Mouse (Mus musculus) midbrain, embryonic 10.5 days (tissue): Measurements from ENCODE around the gene Olfr212. TPM values are rescaled to one million over a fixed set of nuclear protein-coding genes. Genes with fewer than 3 reads are reported as not detected.
"Not testable (repeated sequence)": the region's sequence is repeated elsewhere in the genome, so short reads cannot be mapped to it uniquely, and the experiment has no call there.

Experiments used
- DNase-seq: peaks from one replicate; pipeline ENCODE4 v3.0.0-alpha.2; 2017; ENCODE audit warnings: low spot score
- H3K27ac ChIP-seq: fragments of 300-500 bp; sonication (generic); replicated peaks from 2 replicates; pipeline ENCODE4 v1.5.1; 2016; ENCODE audit warnings: mild to moderate bottlenecking
- H3K27me3 ChIP-seq: fragments of 300-500 bp; sonication (generic); 2 replicates; pipeline ENCODE4 v1.6.1; 2016; ENCODE audit warnings: low read depth, mild to moderate bottlenecking; ENCODE audit not compliant: poor library complexity, severe bottlenecking
- H3K36me3 ChIP-seq: fragments of 300-500 bp; sonication (generic); 2 replicates; pipeline ENCODE4 v1.6.1; 2016; ENCODE audit warnings: mild to moderate bottlenecking, moderate library complexity
- H3K4me1 ChIP-seq: fragments of 300-500 bp; sonication (generic); 2 replicates; pipeline ENCODE4 v1.6.1; 2016
- H3K4me3 ChIP-seq: fragments of 300-500 bp; sonication (generic); 2 replicates; pipeline ENCODE4 v1.5.1; 2016; ENCODE audit warnings: mild to moderate bottlenecking, moderate library complexity
- H3K9me3 ChIP-seq: fragments of 300-500 bp; sonication (generic); replicated peaks from 2 replicates; pipeline ENCODE4 v1.6.1; 2016; ENCODE audit warnings: mild to moderate bottlenecking
- WGBS: fragments of 180-500 bp; shearing (Covaris S2); methylation state at CpG from one replicate; pipeline ENCODE4 v1.1.7; 2016; 5-methylcytosine and 5-hydroxymethylcytosine counted together
- polyA plus RNA-seq: library from polyadenylated mRNA; unstranded; fragments of >200 nt; fragmentation: Nextera tagmentation; extraction: Ambion mirVana; gene quantifications from 2 replicates; pipeline ENCODE4 v1.2.1, GENCODE M21; 2016

Olfr212 gene
- not detected in 2 replicates for polyA plus RNA-seq

- H3K36me3 ChIP-seq, H3K4me1 ChIP-seq, H3K27ac ChIP-seq, H3K4me3 ChIP-seq, DNase-seq, H3K27me3 ChIP-seq: not testable (repeated sequence)
- 95% methylated on average over 20 of the region's 20 CpGs for WGBS
- peaks cover 39% of the 10 kb centered on the region for H3K9me3 ChIP-seq
Observed at GRCm38 (mm10) chr6:116506302-116507003, at the start of gene Olfr212. Gene Olfr212, plus strand, starts transcription at chr6:116506516.

- Histone ChIP-seq H3K27ac (no peak overlapping the region), H3K4me1 (peaks cover 9% of the 10 kb centered on the region), H3K9me3 (no peaks in the 10 kb centered on the region), H3K4me3 (no peak overlapping the region), H3K27me3 (peaks cover 41% of the 10 kb centered on the region), H3K36me3 (no peaks in the 10 kb centered on the region)
- DNase-seq: no peak
- 78% methylated on average over 4 of the region's 4 CpGs for WGBS
Observed at GRCm38 (mm10) chr6:116458728-116459127, 47.6 kb upstream of the Olfr212 start.

GRCm38 (mm10) chr6:116459232-116459631 is 47.1 kb upstream of the Olfr212 start:
- Histone ChIP-seq H3K27ac (no peak overlapping the region), H3K27me3 (peaks cover 41% of the 10 kb centered on the region), H3K9me3 (no peaks in the 10 kb centered on the region), H3K36me3 (no peaks in the 10 kb centered on the region), H3K4me3 (no peak overlapping the region), H3K4me1 (peaks cover 9% of the 10 kb centered on the region)
- DNase-seq: no peak
- WGBS: 76% methylated on average over 2 of the region's 2 CpGs

GRCm38 (mm10) chr6:116460544-116461283 is 45.6 kb upstream of the Olfr212 start, which contains the start of gene Alox5:
Gene Alox5, minus strand, starts transcription at chr6:116461178.
- 3% methylated on average over 43 of the region's 43 CpGs for WGBS
- Histone ChIP-seq H3K4me3 (peak within 1 kb of the TSS; percentile 61), H3K27me3 (peaks cover 41% of the 10 kb centered on the region), H3K4me1 (peaks cover 9% of the 10 kb centered on the region), H3K36me3 (no peaks in the 10 kb centered on the region), H3K9me3 (no peaks in the 10 kb centered on the region), H3K27ac (no peak within 1 kb of the TSS; the same call in 1 of the 2 replicates)
- peak; percentile 59 for DNase-seq

DNA sequence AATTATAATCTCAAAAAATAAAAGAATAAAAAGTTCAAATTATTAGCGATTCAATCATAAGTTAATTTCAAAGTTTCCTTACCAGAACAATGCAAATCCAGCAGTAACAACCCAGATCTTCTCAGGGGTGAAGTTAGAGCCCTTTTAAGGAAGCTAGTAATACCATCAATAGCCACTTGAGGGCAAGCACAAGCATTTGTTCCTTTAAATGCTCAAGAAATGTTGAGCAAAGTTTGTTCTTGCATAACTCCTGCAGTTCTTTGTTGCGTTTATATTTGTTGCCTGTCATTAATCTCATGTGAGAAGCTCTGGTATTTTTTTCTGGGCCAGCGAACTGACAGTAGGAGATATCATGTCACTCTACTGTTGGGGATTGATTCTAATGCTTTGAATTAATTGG is 38.2 kb upstream of the Olfr212 start:
- no peaks in the 10 kb centered on the region for H3K36me3 ChIP-seq
- 39% methylated on average over 3 of the region's 3 CpGs for WGBS
- no peaks in the 10 kb centered on the region for H3K4me1 ChIP-seq
- no peaks in the 10 kb centered on the region; the same call in 1 of the 2 replicates for H3K9me3 ChIP-seq
- H3K27me3 ChIP-seq: no peaks in the 10 kb centered on the region
- H3K27ac ChIP-seq: no peak overlapping the region
- H3K4me3 ChIP-seq: no peak overlapping the region
- no peak for DNase-seq

DNA sequence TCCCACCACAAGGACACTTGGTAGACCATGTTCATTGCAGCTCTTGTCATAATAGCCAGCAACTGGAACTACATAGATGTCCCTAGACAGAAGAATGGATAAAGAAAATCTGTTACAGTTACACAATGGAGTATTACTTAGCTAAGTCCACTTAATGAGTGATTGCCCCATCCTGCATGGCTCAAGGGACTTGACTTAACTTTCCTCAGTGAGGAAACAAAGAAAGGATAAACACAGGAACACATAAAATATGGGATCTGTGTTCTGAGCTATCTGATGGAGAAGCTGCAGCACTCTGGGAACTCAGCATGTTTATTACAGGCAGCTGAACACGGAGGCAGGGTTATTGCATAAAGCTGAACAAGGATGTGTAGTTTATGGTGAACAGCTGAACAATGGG is 21.2 kb upstream of the Olfr212 start:
- no peak for DNase-seq
- 87% methylated on average over 1 of the region's 1 CpGs for WGBS
- Histone ChIP-seq H3K9me3 (no peaks in the 10 kb centered on the region), H3K27ac (no peak overlapping the region), H3K4me3 (no peak overlapping the region), H3K36me3 (no peaks in the 10 kb centered on the region), H3K27me3 (no peaks in the 10 kb centered on the region), H3K4me1 (peaks cover under 1% of the 10 kb centered on the region; the same call in 1 of the 2 replicates)

- Histone ChIP-seq H3K36me3 (no peaks in the 10 kb centered on the region), H3K9me3 (no peaks in the 10 kb centered on the region), H3K4me1 (peaks cover 8% of the 10 kb centered on the region), H3K27ac (no peak overlapping the region), H3K4me3 (no peak overlapping the region), H3K27me3 (no peaks in the 10 kb centered on the region)
- no peak for DNase-seq
- WGBS: 68% methylated on average over 1 of the region's 1 CpGs
Observed at GRCm38 (mm10) chr6:116486833-116487232, 19.5 kb upstream of the Olfr212 start.

GRCm38 (mm10) chr6:116488791-116489190 is 17.5 kb upstream of the Olfr212 start, which contains the start of gene Olfr211:
Gene Olfr211, plus strand, starts transcription at chr6:116489091.
- Histone ChIP-seq H3K27me3 (no peaks in the 10 kb centered on the region), H3K27ac (no peak within 1 kb of the TSS), H3K4me1 (peaks cover 8% of the 10 kb centered on the region), H3K9me3 (no peaks in the 10 kb centered on the region), H3K36me3 (no peaks in the 10 kb centered on the region), H3K4me3 (no peak within 1 kb of the TSS)
- DNase-seq: no peak
- WGBS: 85% methylated on average over 4 of the region's 4 CpGs

- no peaks in the 10 kb centered on the region for H3K27me3 ChIP-seq
- DNase-seq: no peak
- no peak overlapping the region for H3K27ac ChIP-seq
- H3K4me3 ChIP-seq: no peak overlapping the region
- H3K36me3 ChIP-seq: no peaks in the 10 kb centered on the region
- peaks cover 8% of the 10 kb centered on the region for H3K4me1 ChIP-seq
- WGBS: 84% methylated on average over 5 of the region's 5 CpGs
- no peaks in the 10 kb centered on the region for H3K9me3 ChIP-seq
Observed at GRCm38 (mm10) chr6:116493742-116494141, 12.6 kb upstream of the Olfr212 start.

DNA sequence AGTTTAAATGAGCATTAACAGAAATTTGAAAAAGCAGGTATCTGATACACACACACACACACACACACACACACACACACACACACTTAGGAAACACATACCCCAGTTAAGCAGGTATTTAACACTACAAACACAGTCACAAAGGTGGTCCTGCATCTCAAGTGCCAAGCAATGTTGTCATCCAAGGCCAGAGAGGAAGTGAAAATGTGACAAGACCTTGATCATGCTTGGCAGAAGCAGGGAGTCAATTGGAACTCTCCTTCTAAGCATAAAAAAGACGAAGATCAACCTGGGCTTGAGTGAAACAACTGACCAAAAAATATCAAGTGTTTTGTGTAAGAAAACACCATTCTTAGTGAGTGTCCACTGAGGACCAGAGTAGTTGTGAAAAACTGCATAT is 10.4 kb upstream of the Olfr212 start:
- Histone ChIP-seq H3K27me3 (no peaks in the 10 kb centered on the region), H3K36me3 (no peaks in the 10 kb centered on the region), H3K4me3 (no peak overlapping the region), H3K4me1 (no peaks in the 10 kb centered on the region), H3K27ac (no peak overlapping the region), H3K9me3 (no peaks in the 10 kb centered on the region)
- 81% methylated on average over 1 of the region's 1 CpGs for WGBS
- DNase-seq: no peak

DNA sequence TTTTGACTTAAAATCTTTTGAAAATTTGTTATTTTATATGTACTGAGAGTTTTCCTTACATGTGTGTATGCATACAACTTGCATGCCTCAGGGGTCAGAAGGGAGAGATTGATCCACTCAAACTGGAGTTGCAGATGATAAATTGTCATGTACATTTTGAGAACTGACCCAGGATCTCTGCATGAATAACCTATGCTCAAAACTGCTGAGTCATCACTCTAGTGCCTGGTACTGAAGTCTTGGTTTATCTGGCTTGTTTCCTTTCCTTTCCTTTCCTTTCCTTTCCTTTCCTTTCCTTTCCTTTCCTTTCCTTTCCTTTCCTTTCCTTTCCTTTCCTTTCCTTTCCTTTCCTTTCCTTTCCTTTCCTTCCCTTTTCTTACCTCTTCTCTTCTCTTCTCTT is 8.5 kb downstream of the Olfr212 start:
- Histone ChIP-seq H3K36me3 (no peaks in the 10 kb centered on the region), H3K27ac (no peak overlapping the region), H3K9me3 (no peaks in the 10 kb centered on the region), H3K4me1 (no peaks in the 10 kb centered on the region), H3K4me3 (no peak overlapping the region), H3K27me3 (no peaks in the 10 kb centered on the region)
- DNase-seq: no peak

DNA sequence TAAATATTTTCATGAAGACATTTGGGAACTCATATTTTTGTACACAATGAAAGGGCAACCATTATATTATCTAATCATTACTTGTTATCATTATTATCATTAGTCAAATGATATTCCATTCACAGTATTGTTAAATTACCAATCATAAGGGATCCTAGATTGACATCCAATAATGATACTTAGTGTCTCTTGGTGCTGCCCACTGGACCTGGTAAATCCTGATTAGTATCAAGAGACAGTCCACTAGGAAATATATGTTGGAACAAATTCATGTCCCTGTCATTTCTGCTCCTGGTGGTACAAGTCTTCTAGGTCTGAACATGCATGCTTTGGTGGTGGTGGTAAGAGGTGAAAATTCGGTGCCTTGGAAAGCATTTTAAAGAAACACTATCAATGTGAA is 31.8 kb downstream of the Olfr212 start, which contains the start of gene Olfr213:
Olfr213 (plus strand) TSS at position 301 of the 400 bp plus-strand sequence.
- Histone ChIP-seq H3K36me3 (no peaks in the 10 kb centered on the region), H3K4me3 (no peak within 1 kb of the TSS), H3K4me1 (no peaks in the 10 kb centered on the region), H3K27me3 (no peaks in the 10 kb centered on the region), H3K9me3 (no peaks in the 10 kb centered on the region), H3K27ac (no peak within 1 kb of the TSS)
- no peak for DNase-seq
- WGBS: 84% methylated on average over 1 of the region's 1 CpGs

DNA sequence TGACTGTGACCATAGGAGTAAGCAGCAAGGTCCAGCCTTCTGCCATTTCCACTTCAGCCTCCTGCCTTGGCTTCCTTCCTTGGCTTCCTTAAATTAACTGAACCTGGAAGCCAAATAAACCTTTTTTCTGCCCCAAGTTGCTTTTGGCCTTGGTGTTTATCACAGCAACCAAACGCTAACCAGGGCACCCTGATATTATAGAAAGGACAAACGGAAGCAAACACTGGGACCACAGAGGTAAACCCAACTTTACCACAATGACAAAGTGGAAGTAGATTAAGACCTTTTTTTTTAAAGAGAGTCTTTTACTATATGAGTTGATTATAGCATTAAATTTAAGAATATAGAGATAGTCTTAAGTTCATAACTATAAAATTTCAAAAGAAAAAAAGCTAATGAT is 36.2 kb downstream of the Olfr212 start:
- no peaks in the 10 kb centered on the region for H3K36me3 ChIP-seq
- H3K9me3 ChIP-seq: no peaks in the 10 kb centered on the region
- 90% methylated on average over 2 of the region's 2 CpGs for WGBS
- H3K27ac ChIP-seq: no peak overlapping the region
- H3K4me1 ChIP-seq: no peaks in the 10 kb centered on the region
- no peak for DNase-seq
- no peaks in the 10 kb centered on the region for H3K27me3 ChIP-seq
- H3K4me3 ChIP-seq: no peak overlapping the region
